Mouse (Mus musculus) lung, postnatal 4 days (tissue): ENCODE measurements at regions not wholly inside any gene's neighbourhood (a gene's known extent, or its start where the extent isn't known, plus 50 kb on each side); places are given as distances from the start of the nearest gene placed in this dataset.

ENCODE experiments used
- DNase-seq, 2 experiments: peaks; one replicate each; pipeline ENCODE4 v3.0.0; 2021

- no peak for DNase-seq
These were observed 373.8 kb upstream of the Gm10131 start for GRCm38 (mm10) chr8:34485346-34485745.

DNA sequence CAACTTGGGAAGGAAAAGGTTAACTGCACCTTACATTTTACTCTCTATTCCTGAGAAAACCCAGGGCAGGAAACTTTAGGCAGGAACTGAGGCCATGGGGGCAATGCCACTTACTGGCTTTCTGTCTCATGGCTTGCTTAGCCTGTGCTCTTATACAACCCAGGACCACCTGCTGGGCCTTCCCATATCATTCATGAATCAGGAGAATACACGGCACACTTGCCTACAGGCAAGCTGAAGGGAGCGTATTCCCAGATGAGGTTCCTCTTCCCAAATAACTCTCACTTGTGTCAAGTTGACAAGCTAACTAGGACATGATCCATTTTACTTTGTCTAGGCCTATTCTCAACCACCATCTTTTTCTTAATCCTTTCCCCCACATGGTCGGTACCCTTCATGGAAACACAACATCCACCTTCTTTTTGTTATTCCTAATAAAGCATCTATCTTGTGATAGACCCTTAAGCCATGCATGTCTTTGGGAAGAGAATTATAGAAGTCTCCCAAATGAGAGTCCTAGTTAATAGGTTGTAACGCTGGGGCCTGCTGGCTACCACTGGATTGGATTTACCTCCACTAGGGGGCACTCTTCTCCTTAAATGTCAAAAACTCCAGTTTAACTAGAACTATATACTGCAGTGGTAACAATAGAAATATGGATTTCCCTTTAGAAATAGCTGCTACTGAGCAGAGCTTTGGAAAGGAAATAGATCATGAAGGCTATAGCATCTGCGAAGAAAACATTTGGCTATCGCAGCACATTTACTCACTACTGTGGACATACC is 373.2 kb upstream of the Gm10131 start:
- peak in 1 of 2 experiments; percentile 69 for DNase-seq

- DNase-seq = no peak
These were observed 371.7 kb upstream of the Gm10131 start for GRCm38 (mm10) chr8:34483212-34483611.

DNA sequence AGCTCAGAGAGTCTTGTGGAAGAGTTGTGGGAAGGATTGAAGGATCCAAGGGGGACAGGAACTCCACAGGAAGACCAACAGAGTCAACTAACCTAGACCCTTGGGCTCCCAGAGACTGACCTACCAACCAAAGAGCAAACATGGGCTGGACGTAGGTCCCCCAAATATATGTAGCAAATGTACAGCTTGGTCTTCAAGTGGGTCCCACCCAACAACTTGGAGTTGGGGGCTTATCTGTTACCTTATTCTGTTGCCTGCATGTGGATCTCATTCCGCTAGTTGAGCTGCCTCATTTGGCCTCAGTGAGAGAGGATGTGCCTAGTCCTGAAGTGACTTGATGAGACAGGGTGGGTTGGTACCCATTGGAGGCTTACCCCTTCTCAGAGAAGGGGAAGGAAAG is 371.1 kb upstream of the Gm10131 start:
- DNase-seq = no peak

GRCm38 (mm10) chr8:34480496-34480895 is 369.0 kb upstream of the Gm10131 start:
- no peak for DNase-seq

DNA sequence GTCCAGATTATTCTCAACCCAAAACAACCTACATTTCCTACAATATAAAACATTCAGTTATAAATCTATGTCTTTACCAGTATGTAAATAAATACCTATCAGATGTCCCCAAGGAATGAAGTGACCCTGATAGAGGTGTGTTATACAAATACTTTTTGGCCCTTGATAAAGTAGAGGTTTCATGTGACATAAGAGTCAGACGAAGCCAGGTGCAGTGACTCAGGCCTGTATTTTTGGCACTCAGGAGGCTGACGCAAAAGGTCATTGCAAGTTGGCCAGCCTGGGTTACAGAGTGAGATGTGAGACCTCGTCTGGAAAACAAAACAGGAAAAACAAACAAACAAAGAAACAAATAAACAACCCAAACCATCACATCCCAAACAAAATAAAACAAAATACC is 367.4 kb upstream of the Gm10131 start:
- no peak for DNase-seq

GRCm38 (mm10) chr8:34478465-34478864 is 366.9 kb upstream of the Gm10131 start:
- DNase-seq = no peak

- DNase-seq = no peak
These were observed 364.7 kb upstream of the Gm10131 start for GRCm38 (mm10) chr8:34476146-34476820.

GRCm38 (mm10) chr8:34474593-34474992 is 363.1 kb upstream of the Gm10131 start:
- DNase-seq = peak in 1 of 2 experiments; percentile 25

DNA sequence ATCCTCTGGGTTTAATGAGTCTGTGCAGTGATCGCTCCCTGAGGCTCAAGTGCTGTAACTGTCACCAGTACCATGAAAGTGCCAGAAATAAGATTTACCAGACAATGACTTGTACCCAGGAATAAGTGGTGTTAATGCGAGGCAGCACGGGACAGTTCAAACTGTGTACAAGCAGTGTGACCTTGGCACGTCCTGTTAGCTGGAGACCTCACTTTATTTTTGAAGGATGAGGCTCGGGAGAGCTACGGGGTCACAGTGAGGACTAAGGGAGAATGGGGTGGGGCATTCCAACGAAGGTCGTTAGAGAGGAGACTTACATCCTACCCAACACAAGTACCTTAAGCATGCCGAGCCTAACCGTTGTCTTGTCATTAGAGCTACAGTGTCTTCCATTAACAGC is 362.2 kb upstream of the Gm10131 start:
- no peak for DNase-seq

DNA sequence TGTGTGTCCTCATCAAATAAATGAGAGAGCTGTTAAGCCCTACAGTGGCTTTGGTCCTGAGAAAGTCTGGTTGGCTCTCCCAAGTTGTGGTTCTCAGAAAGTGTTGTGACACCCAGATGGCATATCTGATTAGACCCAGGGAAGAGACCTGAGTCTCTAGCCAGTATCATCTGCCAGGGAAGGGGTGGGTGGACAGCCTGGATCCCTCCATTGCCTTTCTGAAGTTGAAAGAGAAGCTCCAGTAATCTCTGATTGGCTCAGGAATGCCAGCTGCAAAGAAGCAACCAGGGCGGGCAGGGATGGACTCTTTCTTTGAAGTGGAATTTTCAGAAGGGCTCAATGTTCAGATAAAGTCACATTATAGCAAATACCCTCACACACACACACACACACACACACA is 361.8 kb upstream of the Gm10131 start:
- no peak for DNase-seq

GRCm38 (mm10) chr8:34472846-34473245 is 361.3 kb upstream of the Gm10131 start:
- no peak for DNase-seq

GRCm38 (mm10) chr8:34472434-34472833 is 360.9 kb upstream of the Gm10131 start:
- DNase-seq = peak in 1 of 2 experiments; percentile 71

DNA sequence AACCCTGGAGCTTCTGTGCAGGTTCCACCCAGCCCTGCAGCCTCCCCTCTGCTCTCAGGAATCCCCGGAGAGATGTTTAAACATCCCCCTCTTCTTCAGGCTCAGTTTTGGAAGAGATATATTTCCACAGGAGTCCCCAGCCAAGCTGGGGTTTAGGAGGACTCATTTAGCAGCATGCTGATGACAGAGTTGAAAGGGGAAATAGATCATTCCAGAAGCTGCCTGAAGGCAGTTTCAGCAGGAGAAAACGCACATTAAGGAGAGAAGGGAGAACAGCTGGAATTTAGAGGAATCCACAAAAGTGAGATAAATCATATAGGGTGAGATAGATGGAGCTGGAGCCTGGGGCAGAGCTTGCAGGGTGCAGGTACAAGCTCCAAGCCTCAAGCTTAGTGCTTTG is 357.6 kb upstream of the Gm10131 start:
- no peak for DNase-seq

DNA sequence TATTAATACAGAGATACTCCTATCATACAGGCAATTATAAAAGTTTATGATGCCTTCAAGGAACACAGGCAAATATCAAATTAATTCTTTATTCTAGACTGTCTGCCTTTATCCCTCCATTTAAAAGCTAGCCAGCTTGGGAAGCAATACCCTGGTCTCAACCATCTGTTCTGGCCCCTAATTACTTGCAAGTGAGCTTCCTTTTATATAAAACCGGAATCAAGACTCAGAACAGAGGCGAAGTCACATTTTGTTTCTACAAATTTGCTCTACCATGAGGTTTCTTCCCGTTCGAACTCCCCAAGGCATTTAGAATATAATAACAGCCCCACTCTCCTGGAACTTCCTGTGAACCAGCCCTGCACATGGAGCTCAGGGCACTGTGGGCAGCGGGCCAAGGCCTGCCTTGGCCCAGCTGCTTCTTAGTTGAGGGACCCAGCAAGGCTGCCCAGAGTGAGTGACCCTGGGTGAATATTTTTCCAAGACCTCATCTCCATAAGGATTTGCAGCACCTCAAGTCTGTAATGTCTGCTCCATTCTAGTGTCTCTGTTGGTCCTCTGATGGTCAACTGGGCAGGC is 355.3 kb upstream of the Gm10131 start:
- peak in 1 of 2 experiments; percentile 33 for DNase-seq

DNA sequence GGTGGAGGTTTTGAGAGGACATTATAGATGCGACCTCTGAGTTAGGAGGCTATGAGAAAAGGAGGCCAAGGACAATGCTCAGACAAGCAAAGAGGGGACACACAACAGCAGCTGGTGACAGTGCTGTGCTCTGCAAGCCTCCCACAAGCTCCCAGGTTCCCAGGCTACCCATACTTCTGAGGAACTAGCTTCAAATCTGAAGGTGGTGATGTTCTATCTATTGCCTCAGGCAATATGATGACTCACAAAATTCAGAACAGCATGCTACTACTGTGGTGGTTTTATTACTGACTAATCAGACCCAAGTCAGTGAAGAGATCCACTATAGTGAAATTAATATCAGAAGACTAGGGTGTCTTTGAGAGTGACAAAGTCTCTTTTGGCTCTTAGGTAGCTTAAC is 353.9 kb upstream of the Gm10131 start:
- no peak for DNase-seq

DNA sequence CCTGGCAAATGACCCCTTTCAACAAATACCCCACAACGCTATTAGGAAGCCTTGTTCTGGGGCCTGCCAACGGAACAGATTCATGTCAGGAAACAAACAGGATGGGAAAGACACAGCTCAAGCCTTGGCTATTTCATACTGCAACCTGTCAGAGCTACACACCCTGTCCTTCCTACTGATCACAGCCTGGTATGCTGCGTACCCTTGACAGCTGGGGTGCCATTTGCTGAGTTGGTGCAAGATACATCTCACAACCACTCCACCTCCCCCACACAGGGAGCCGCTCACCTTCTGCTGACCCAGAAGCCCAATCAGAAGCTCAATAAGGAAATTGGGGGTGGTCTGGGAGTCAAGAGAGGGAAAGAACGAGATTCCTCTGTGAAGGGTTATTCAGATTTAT is 350.7 kb upstream of the Gm10131 start:
- no peak for DNase-seq

DNA sequence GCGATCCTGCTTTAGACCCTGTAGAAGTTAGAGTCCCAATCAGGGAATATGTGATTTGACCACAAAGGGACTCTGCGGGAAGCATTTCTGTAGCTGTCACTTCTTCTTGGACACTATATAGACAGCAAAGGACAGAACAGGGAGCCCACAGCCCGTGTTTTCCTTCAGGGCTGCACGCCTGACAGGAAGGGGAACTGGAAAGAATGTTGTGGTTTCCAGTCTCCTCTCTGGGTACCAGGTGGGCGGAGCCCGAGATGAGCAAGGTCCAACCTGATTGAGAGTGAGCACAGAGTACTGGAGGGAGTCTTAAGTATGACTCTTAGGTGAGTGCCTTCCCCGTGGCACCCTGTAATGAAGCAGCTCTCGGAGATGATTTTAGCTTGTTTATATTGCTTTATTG is 346.8 kb upstream of the Gm10131 start:
- no peak for DNase-seq

GRCm38 (mm10) chr8:34456543-34456942 is 345.0 kb upstream of the Gm10131 start:
- DNase-seq = no peak

DNA sequence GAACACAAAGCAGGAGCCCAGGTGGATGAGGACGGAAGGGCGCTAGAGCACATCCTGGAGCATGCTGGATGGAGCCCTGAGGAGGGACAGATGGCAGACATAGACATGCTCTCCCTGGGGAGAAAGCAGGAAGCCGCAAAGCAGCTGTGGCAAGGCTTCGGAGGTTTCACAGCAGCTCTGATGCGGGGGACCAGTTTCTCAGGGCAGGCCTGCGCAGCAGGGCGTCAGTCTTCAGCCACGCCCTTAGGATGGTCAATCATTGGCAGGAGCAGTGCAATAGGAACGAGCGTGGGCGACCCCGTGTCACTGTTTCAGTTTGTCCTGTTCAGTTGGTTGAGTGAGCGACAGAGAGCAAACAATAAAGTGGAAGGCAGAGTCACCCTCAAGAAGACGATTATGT is 343.8 kb upstream of the Gm10131 start:
- peak; percentile 9 to 39 for DNase-seq

GRCm38 (mm10) chr8:34452811-34453210 is 341.3 kb upstream of the Gm10131 start:
- no peak for DNase-seq

DNA sequence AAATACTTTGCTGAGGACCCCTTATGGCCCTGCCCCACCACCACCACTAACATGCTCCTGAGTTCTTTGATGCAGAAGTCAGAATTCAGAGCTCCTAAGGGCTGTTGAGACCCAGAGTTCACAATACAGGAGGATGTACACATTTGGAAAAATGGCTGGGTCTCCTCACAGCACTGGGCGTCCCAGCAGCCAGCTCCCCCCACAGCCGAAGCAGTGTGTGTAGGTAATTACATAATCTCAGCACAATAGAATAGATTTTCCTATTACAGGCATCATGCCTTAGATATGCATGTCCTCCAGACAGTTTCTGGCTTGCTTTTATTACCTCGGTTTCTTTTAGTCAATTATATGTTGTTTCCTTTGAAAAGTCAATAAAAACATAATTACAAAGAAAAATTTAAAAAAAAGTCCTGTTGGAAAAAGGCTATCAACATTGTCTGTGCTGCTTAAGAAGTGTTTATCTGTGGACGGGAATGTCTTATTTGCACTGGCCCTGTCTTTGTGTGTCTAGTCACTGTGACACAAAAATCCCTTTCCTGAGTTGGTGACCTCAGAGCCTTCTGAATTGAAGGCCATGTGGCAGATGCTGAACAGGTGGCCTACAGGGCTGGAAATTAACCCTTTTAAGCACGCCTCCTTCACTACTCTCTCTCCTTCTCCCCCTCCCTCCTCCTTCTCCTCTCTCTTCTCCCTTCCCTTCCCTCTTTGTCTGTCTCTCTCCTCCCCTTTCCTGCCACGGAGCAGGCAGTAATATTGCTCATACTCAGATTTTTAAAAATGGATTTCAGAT is 339.9 kb upstream of the Gm10131 start:
- DNase-seq = no peak

- DNase-seq = no peak
These were observed 338.0 kb upstream of the Gm10131 start for GRCm38 (mm10) chr8:34449391-34450044.
